Mouse (Mus musculus): ENCODE results near the gene Ngdn. TPM values are rescaled to one million over a fixed set of nuclear protein-coding genes. Genes with fewer than 3 reads are reported as not detected.

The Ngdn gene
- polyA plus RNA-seq, 1 experiment from 2014 or later = 91.6 TPM

- 57% methylated on average over 12 of the region's 12 CpGs for WGBS
- Histone ChIP-seq H3K36me3 (no peaks in the 10 kb centered on the region), H3K27me3 (ENCODE audit: low read depth, poor library complexity, severe bottlenecking) (no peaks in the 10 kb centered on the region), H3K4me3 (no peak overlapping the region), H3K4me1 (peaks cover 32% of the 10 kb centered on the region), H3K9me3 (replicated peaks) (peaks cover 3% of the 10 kb centered on the region; the same call in 1 of the 2 replicates), H3K27ac (replicated peaks) (no peak overlapping the region; the same call in 1 of the 2 replicates)
- no peak for DNase-seq (ENCODE audit: low spot score)
Observed at GRCm38 (mm10) chr14:55001938-55002686, 13.1 kb upstream of the Ngdn start.

DNA sequence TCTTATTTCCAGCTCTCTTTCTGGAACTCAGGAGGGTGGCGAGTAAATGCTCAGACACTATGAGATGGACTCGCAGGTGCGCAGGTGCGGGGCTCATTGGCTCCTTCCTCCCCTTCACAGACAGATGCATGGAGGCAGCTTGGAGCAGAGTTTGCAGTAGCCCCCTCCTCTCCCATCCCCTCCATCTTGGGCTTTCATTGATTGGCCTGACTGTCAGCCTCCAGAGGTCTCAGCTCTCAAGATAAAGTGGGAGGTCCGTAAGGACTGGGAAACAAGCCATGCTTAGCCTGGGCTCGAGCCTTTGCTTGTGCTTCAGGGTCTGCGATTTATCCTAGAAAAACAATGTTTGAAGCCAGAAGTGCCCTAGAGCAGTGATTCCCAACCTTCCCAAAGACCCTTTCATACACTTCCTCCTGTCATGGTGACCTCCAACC lies 12.6 kb upstream of the Ngdn start:
- peaks cover 3% of the 10 kb centered on the region; the same call in 1 of the 2 replicates for H3K9me3 ChIP-seq (replicated peaks)
- H3K36me3 ChIP-seq = no peaks in the 10 kb centered on the region
- 73% methylated on average over 7 of the region's 7 CpGs for WGBS
- no peaks in the 10 kb centered on the region for H3K27me3 ChIP-seq (ENCODE audit: low read depth, poor library complexity, severe bottlenecking)
- no peak for DNase-seq (ENCODE audit: low spot score)
- H3K27ac ChIP-seq (replicated peaks) = no peak overlapping the region
- no peak overlapping the region for H3K4me3 ChIP-seq
- H3K4me1 ChIP-seq = peaks cover 26% of the 10 kb centered on the region

DNA sequence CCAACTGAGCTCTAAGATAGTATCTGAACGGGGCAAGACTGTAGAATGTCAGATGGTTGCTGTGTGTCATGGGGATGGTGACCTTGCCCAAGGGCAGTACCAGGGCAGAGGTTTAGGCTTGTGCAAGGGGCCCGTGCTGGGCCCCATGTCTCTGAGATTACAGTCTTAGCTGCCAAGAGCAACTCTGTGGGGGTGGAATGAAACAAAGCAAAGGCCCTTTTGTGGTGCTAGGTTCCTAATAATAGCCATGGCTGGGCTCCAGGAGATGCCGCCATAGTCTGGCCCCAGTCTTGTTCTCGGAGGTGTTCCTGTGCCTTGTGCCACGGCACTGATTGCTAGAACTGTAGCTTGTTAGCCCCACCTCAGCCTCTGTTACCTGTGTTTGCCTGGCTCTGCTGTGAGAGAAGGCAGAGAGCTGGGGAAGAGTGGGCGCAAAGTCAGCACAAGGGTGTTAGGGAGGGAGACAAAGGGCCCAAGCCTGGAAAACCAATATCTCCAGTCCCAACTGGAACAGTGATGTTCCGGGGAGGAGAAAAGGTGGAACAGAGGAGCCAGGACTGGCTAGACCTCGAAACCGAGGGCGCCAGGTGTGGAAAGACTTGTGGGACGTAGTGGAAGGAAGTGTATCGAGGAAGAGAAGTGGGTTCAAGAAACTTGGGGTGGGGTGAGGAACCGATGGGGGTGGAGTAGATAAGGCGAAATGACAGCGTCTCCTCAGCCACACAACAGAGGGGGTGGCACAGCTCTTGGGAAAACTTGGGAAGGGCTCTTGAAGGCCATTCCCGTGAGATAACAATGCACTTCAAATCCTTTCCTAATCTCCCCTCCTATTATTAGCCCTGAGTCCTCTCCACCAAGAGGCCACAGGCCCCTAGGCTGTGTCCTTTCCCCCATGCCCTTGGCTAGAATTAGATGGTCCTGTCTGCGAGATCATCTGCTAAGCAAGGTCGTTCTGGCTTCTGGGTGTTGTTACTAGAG lies 11.1 kb upstream of the Ngdn start:
- H3K4me3 ChIP-seq = no peak overlapping the region
- H3K9me3 ChIP-seq (replicated peaks) = peaks cover 3% of the 10 kb centered on the region; the same call in 1 of the 2 replicates
- no peak for DNase-seq (ENCODE audit: low spot score)
- H3K36me3 ChIP-seq = no peaks in the 10 kb centered on the region
- WGBS = 73% methylated on average over 18 of the region's 18 CpGs
- H3K4me1 ChIP-seq = peaks cover 26% of the 10 kb centered on the region
- peak overlapping the region; percentile 74 for H3K27ac ChIP-seq (replicated peaks)
- no peaks in the 10 kb centered on the region for H3K27me3 ChIP-seq (ENCODE audit: low read depth, poor library complexity, severe bottlenecking)

GRCm38 (mm10) chr14:55005506-55005905 lies 9.7 kb upstream of the Ngdn start:
- Histone ChIP-seq H3K36me3 (no peaks in the 10 kb centered on the region), H3K27me3 (ENCODE audit: low read depth, poor library complexity, severe bottlenecking) (no peaks in the 10 kb centered on the region), H3K4me3 (no peak overlapping the region), H3K27ac (replicated peaks) (no peak overlapping the region), H3K9me3 (replicated peaks) (peaks cover 3% of the 10 kb centered on the region; the same call in 1 of the 2 replicates), H3K4me1 (peaks cover 26% of the 10 kb centered on the region)
- WGBS = 78% methylated on average over 2 of the region's 2 CpGs
- DNase-seq (ENCODE audit: low spot score) = no peak

DNA sequence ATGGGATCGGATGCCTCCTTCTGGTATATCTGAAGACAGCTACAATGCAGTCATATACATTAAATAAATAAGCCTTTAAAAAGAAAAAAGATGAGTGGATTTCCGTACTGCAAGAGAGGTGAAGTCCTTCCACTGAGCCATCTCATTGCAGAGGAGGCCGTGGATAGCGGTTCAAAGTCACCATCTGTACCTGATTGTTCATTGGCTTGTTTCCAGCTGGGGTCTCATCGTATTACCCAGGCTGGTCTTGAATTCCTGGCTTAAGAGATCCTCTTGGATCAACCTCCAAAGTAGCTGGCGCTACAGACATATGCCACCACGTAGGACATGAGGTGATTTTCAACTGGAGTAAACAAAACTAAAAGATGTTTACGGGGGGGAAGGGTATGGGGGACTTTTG lies 9.3 kb upstream of the Ngdn start:
- Histone ChIP-seq H3K27me3 (ENCODE audit: low read depth, poor library complexity, severe bottlenecking) (no peaks in the 10 kb centered on the region), H3K4me3 (no peak overlapping the region), H3K9me3 (replicated peaks) (peaks cover 3% of the 10 kb centered on the region; the same call in 1 of the 2 replicates), H3K27ac (replicated peaks) (no peak overlapping the region), H3K4me1 (peaks cover 26% of the 10 kb centered on the region), H3K36me3 (no peaks in the 10 kb centered on the region)
- WGBS = 89% methylated on average over 8 of the region's 8 CpGs
- no peak for DNase-seq (ENCODE audit: low spot score)

DNA sequence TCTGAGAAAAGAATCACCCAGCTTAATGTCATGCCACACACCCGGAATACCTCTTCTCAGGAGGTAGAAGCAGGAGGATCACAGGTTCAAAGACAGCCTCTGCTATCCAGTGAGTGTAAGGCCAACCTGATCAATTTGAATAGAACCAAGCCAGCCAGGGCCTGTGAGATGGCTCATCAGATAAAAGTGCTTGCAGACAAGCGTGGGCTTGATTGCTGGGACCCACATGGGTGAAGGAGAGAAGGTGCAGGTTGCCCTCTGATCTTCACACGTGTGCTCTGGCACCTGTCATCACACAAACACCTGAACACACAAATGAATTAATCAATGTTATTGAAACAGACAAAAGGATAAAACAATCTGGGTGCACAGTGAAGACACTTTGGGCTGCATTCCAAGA lies 8.7 kb upstream of the Ngdn start:
- no peak overlapping the region for H3K27ac ChIP-seq (replicated peaks)
- no peaks in the 10 kb centered on the region for H3K27me3 ChIP-seq (ENCODE audit: low read depth, poor library complexity, severe bottlenecking)
- no peak for DNase-seq (ENCODE audit: low spot score)
- WGBS = 81% methylated on average over 3 of the region's 3 CpGs
- no peak overlapping the region for H3K4me3 ChIP-seq
- no peaks in the 10 kb centered on the region for H3K36me3 ChIP-seq
- H3K9me3 ChIP-seq (replicated peaks) = no peaks in the 10 kb centered on the region
- peaks cover 26% of the 10 kb centered on the region for H3K4me1 ChIP-seq

- H3K4me3 ChIP-seq = no peak overlapping the region
- no peak for DNase-seq (ENCODE audit: low spot score)
- H3K9me3 ChIP-seq (replicated peaks) = no peaks in the 10 kb centered on the region
- H3K4me1 ChIP-seq = peaks cover 24% of the 10 kb centered on the region
- H3K36me3 ChIP-seq = no peaks in the 10 kb centered on the region
- 88% methylated on average over 9 of the region's 9 CpGs for WGBS
- no peaks in the 10 kb centered on the region for H3K27me3 ChIP-seq (ENCODE audit: low read depth, poor library complexity, severe bottlenecking)
- no peak overlapping the region for H3K27ac ChIP-seq (replicated peaks)
Observed at GRCm38 (mm10) chr14:55007120-55007908, 7.9 kb upstream of the Ngdn start.

- no peak for DNase-seq (ENCODE audit: low spot score)
- Histone ChIP-seq H3K9me3 (replicated peaks) (no peaks in the 10 kb centered on the region), H3K27ac (replicated peaks) (no peak overlapping the region), H3K4me3 (no peak overlapping the region), H3K27me3 (ENCODE audit: low read depth, poor library complexity, severe bottlenecking) (no peaks in the 10 kb centered on the region), H3K36me3 (no peaks in the 10 kb centered on the region), H3K4me1 (peaks cover 16% of the 10 kb centered on the region)
- WGBS = 85% methylated on average over 8 of the region's 8 CpGs
Observed at GRCm38 (mm10) chr14:55008417-55008816, 6.8 kb upstream of the Ngdn start.

- WGBS = 50% methylated on average over 4 of the region's 4 CpGs
- no peaks in the 10 kb centered on the region for H3K36me3 ChIP-seq
- peaks cover 10% of the 10 kb centered on the region; the same call in 1 of the 2 replicates for H3K4me1 ChIP-seq
- no peak for DNase-seq (ENCODE audit: low spot score)
- no peaks in the 10 kb centered on the region for H3K27me3 ChIP-seq (ENCODE audit: low read depth, poor library complexity, severe bottlenecking)
- H3K27ac ChIP-seq (replicated peaks) = no peak overlapping the region
- H3K4me3 ChIP-seq = no peak overlapping the region
- no peaks in the 10 kb centered on the region for H3K9me3 ChIP-seq (replicated peaks)
Observed at GRCm38 (mm10) chr14:55011116-55011515, 4.1 kb upstream of the Ngdn start.

DNA sequence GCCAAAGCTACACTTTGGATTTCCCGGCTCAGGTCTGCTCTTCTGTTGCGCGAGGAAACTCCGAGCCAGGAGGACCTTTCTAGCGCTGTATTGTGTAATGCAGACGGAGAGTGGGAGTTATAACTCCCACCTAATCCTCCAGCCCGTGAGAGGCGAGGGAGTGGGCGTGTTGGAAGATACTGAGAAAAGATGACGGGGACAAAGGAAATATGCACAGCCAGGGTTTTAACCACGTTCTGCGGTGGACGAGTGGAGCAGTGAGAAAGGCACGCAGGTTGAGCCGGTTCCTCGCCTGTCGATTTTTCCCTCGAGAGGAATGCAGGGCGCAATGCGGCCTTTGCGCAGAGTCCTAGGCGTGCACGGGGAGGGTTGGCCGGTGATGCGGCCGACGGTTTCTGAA lies 663 bp upstream of the Ngdn start:
- peak overlapping the region; percentile 95 for H3K27ac ChIP-seq (replicated peaks)
- WGBS = under 1% methylated on average over 27 of the region's 27 CpGs
- DNase-seq (ENCODE audit: low spot score) = no peak
- peaks cover 20% of the 10 kb centered on the region; the same call in 1 of the 2 replicates for H3K4me1 ChIP-seq
- peak overlapping the region; percentile 86 for H3K4me3 ChIP-seq
- no peaks in the 10 kb centered on the region for H3K9me3 ChIP-seq (replicated peaks)
- H3K36me3 ChIP-seq = peaks cover 25% of the 10 kb centered on the region
- H3K27me3 ChIP-seq (ENCODE audit: low read depth, poor library complexity, severe bottlenecking) = no peaks in the 10 kb centered on the region

DNA sequence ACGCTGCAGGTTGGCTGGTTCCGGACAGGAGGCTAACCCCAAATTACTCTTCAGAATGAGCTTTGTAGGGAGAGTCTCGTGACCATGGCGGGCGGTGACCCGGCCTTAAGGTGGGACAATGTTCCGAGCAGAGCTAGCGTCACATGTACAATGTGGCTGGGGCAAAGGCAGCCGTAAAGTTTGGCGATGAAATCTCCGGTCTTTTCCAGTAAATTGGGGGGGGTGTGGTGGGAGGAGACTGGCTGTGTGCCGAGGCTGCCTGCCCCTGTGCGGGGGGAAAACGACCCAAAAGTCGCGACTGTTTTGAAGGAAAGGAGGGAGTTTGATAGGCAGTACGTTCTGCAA lies 485 bp downstream of the Ngdn start:
- peaks cover 31% of the 10 kb centered on the region for H3K4me1 ChIP-seq
- peak overlapping the region; percentile 86 for H3K4me3 ChIP-seq
- no peak for DNase-seq (ENCODE audit: low spot score)
- peak overlapping the region; percentile 86 for H3K27ac ChIP-seq (replicated peaks)
- no peaks in the 10 kb centered on the region for H3K9me3 ChIP-seq (replicated peaks)
- no peaks in the 10 kb centered on the region for H3K27me3 ChIP-seq (ENCODE audit: low read depth, poor library complexity, severe bottlenecking)
- peaks cover 32% of the 10 kb centered on the region for H3K36me3 ChIP-seq
- WGBS = under 1% methylated on average over 17 of the region's 17 CpGs

DNA sequence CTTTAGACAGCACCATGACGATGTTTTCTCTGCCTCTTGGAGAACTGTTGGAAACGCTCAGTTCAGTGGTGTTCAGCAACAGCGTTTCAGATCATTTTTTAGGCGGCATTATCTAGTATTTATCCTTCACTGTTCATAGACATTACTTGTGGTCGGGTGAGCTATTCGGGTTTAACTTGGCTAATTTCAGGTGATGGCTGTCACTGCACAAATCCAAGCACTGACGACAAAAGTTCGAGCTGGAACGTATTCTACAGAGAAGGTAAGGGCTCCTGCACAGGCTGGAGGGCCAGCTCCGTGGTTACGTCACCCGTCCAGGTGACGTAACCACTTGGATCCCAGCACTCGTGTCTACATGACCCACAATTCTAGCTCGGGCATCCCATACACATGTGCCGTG lies 1.6 kb downstream of the Ngdn start:
- no peak overlapping the region for H3K27ac ChIP-seq (replicated peaks)
- peaks cover 35% of the 10 kb centered on the region for H3K4me1 ChIP-seq
- 0 out of 2 replicates have a peak overlapping the region, but pooled peaks have one; percentile 1 for H3K4me3 ChIP-seq
- WGBS = 94% methylated on average over 16 of the region's 16 CpGs
- no peaks in the 10 kb centered on the region for H3K9me3 ChIP-seq (replicated peaks)
- no peak for DNase-seq (ENCODE audit: low spot score)
- no peaks in the 10 kb centered on the region for H3K27me3 ChIP-seq (ENCODE audit: low read depth, poor library complexity, severe bottlenecking)
- peaks cover 44% of the 10 kb centered on the region for H3K36me3 ChIP-seq

Data from midbrain, embryonic 10.5 days (tissue).